In genomic region chr19:28726161-28726880, GRCm38 (mm10) we compare ENCODE assay signal across 9 mouse cellular contexts. TPM values are rescaled to one million over a fixed set of nuclear protein-coding genes. Genes with fewer than 3 reads are reported as not detected.
DNase-seq lines count a peak whose midpoint lies in the region; ATAC-seq and TF ChIP-seq lines count a peak whose summit lies in the region.
"Had no signal": no experiment of that assay in that cellular context is flagged by ENCODE, and none has a peak within 500 bp of the region (broad histone marks: within the 10 kb centered on the region; RNA-seq: fewer than 3 reads in every experiment).

No protein-coding gene starts in this region.

- TF ChIP-seq POLR2A in liver, adult 2 months (IDR thresholded peaks at IDR 0.05; ENCODE audit: extremely low read depth, insufficient read depth, low read length): no peak

- H3K9ac ChIP-seq in liver, adult 2 months (ENCODE audit: low read depth, low read length): no peak overlapping the region
- no peak overlapping the region for H3K9ac ChIP-seq in liver, embryonic 11.5 days (ENCODE audit: low read depth, low read length)
- H3K9ac ChIP-seq in heart, postnatal 0 days (replicated peaks; ENCODE audit: low read depth, low read length): no peak overlapping the region

- no peaks in the 10 kb centered on the region for H3K4me1 ChIP-seq in liver, adult 2 months (ENCODE audit: control insufficient read depth, insufficient read depth, low read length)
- H3K4me1 ChIP-seq in liver, embryonic 11.5 days (replicated peaks; ENCODE audit: control insufficient read depth, insufficient read depth, low read length): no peaks in the 10 kb centered on the region
- no peaks in the 10 kb centered on the region for H3K4me1 ChIP-seq in heart, postnatal 0 days (ENCODE audit: control insufficient read depth, insufficient read depth)

- H3K79me2 ChIP-seq in liver, adult 2 months (ENCODE audit: control insufficient read depth, insufficient read depth, low read length): no peaks in the 10 kb centered on the region

- 55% methylated on average over 18 of the region's 18 CpGs for WGBS in liver, adult 2 months
- WGBS in liver, embryonic 11.5 days: 57% methylated on average over 18 of the region's 18 CpGs
- WGBS in heart, postnatal 0 days: 57% methylated on average over 18 of the region's 18 CpGs

- DNase-seq in liver, adult 2 months (ENCODE audit: extremely low read depth, low read depth, low spot score): peak; percentile 51
- no peak for DNase-seq in liver, embryonic 11.5 days (ENCODE audit: low spot score)
- DNase-seq in T-cell, adult 2 months (ENCODE audit: low spot score): peak; percentile 20
- peak; percentile 81 to 87 for DNase-seq in cerebellum, postnatal 10 days
- DNase-seq in heart, postnatal 0 days (ENCODE audit: low spot score): peak; percentile 66
- peak; percentile 66 to 79 for DNase-seq in left cerebral cortex, adult 18-20 months (ENCODE audit: low spot score in 2 of 2)
- DNase-seq in ovary, postnatal 36 days (ENCODE audit: low spot score): peak; percentile 19
- DNase-seq in MN1 (ENCODE audit: low spot score): no peak

- H3K4me2 ChIP-seq in liver, embryonic 11.5 days: no peak overlapping the region
- no peak overlapping the region for H3K4me2 ChIP-seq in heart, postnatal 0 days (ENCODE audit: low read depth, low read length)

- H3K9me3 ChIP-seq in liver, embryonic 11.5 days (ENCODE audit: control insufficient read depth, low read length): no peaks in the 10 kb centered on the region
- H3K9me3 ChIP-seq in heart, postnatal 0 days (replicated peaks; ENCODE audit: control insufficient read depth, low read length): no peaks in the 10 kb centered on the region

- no peak overlapping the region for H3K27ac ChIP-seq in liver, adult 2 months (replicated peaks; ENCODE audit: insufficient read depth, low read depth, low read length)
- no peak overlapping the region for H3K27ac ChIP-seq in liver, embryonic 11.5 days (ENCODE audit: low read depth, low read length)
- no peak overlapping the region for H3K27ac ChIP-seq in heart, postnatal 0 days (ENCODE audit: low read depth)

- no peak for ATAC-seq in liver, embryonic 11.5 days (replicated peaks; ENCODE audit: low FRiP score)
- no peak for ATAC-seq in heart, postnatal 0 days (ENCODE audit: insufficient read depth, low read depth)

- no peak for TF ChIP-seq EP300 in heart, postnatal 0 days (IDR thresholded peaks at IDR 0.05; ENCODE audit: low read depth)

- 0 out of 2 replicates have a peak, but pooled peaks cover 2% of the 10 kb centered on the region for H3K27me3 ChIP-seq in liver, adult 2 months (ENCODE audit: control insufficient read depth, insufficient read depth, low read length)
- no peaks in the 10 kb centered on the region for H3K27me3 ChIP-seq in liver, embryonic 11.5 days (replicated peaks; ENCODE audit: control insufficient read depth, insufficient read depth, low read length)
- H3K27me3 ChIP-seq in heart, postnatal 0 days (ENCODE audit: control insufficient read depth, insufficient read depth, low read length): no peaks in the 10 kb centered on the region

- no peak overlapping the region for H3K4me3 ChIP-seq in liver, adult 2 months (ENCODE audit: insufficient read depth, low read depth, low read length)
- H3K4me3 ChIP-seq in liver, embryonic 11.5 days (ENCODE audit: low read depth, low read length): no peak overlapping the region
- no peak overlapping the region for H3K4me3 ChIP-seq in heart, postnatal 0 days (ENCODE audit: low read depth, low read length)
- H3K4me3 ChIP-seq: myocyte had no signal

- no peaks in the 10 kb centered on the region for H3K36me3 ChIP-seq in liver, adult 2 months (ENCODE audit: control insufficient read depth, insufficient read depth, low read length)
- H3K36me3 ChIP-seq in liver, embryonic 11.5 days (ENCODE audit: control insufficient read depth, insufficient read depth, low read length): no peaks in the 10 kb centered on the region
- H3K36me3 ChIP-seq in heart, postnatal 0 days (replicated peaks; ENCODE audit: control insufficient read depth, insufficient read depth, low read length): no peaks in the 10 kb centered on the region

- peak; percentile 56 for TF ChIP-seq CTCF in liver, adult 2 months (IDR thresholded peaks at IDR 0.05; ENCODE audit: low read depth, low read length)
- TF ChIP-seq CTCF in heart, postnatal 0 days (IDR thresholded peaks at IDR 0.05; ENCODE audit: low read depth): peak; percentile 78

RNA-seq across cellular contexts. Expression of gene Glis3, which starts 46.4 kb away (rescaled TPM):
- 0.37 and 0.60 TPM in 2 replicates for total RNA-seq in liver, adult 2 months (2014; rRNA removed)
- polyA plus RNA-seq in liver, adult 2 months (2012; rRNA removed): 0.22 and 0.43 TPM in 2 replicates
- 0.13 and 0.47 TPM in 2 replicates for polyA plus RNA-seq in liver, embryonic 11.5 days (2014; fragmentation: Nextera tagmentation; extraction: Ambion mirVana)
- 8.9 and 10.0 TPM in 2 replicates for total RNA-seq in heart, postnatal 0 days (2014; rRNA removed; ENCODE audit: low replicate concordance)
- 0.25 and 0.34 TPM in 2 replicates for polyA plus RNA-seq in heart, postnatal 0 days (2015; fragmentation: Nextera tagmentation; extraction: Ambion mirVana)
- 1 to 10 TPM; 7.3 to 7.5 TPM for total RNA-seq in left cerebral cortex, adult 18-20 months (2021)

Comparison
In these comparisons a context has a peak if more than half of its experiments do, and no peak if none do; other contexts are left out.
1. DNase-seq: peak in liver, adult 2 months (single experiment), T-cell, adult 2 months (single experiment), cerebellum, postnatal 10 days (2 of 2), heart, postnatal 0 days (single experiment), left cerebral cortex, adult 18-20 months (2 of 2) and ovary, postnatal 36 days (single experiment); none in liver, embryonic 11.5 days (single experiment) and MN1 (single experiment).